Mouse (Mus musculus) limb, embryonic 10.5 days (tissue): ENCODE data around the gene Tll2. TPM values are rescaled to one million over a fixed set of nuclear protein-coding genes. Genes with fewer than 3 reads are reported as not detected.
A peak's percentile ranks its signal among the peaks of the same experiment; 100 is the strongest.

Experiments
- DNase-seq: peaks from one replicate; pipeline ENCODE4 v3.0.0-alpha.2; 2017; ENCODE audit warnings: low spot score
- H3K27ac ChIP-seq: fragments of 300-500 bp; sonication (generic); 2 replicates; pipeline ENCODE4 v1.5.1; 2016; ENCODE audit warnings: mild to moderate bottlenecking
- H3K27me3 ChIP-seq: fragments of 300-500 bp; sonication (generic); 2 replicates; pipeline ENCODE4 v1.6.1; 2016; ENCODE audit warnings: low read depth, mild to moderate bottlenecking; ENCODE audit not compliant: poor library complexity, severe bottlenecking
- H3K36me3 ChIP-seq: fragments of 300-500 bp; sonication (generic); 2 replicates; pipeline ENCODE4 v1.6.1; 2016; ENCODE audit warnings: mild to moderate bottlenecking, moderate library complexity
- H3K4me1 ChIP-seq: fragments of 300-500 bp; sonication (generic); 2 replicates; pipeline ENCODE4 v1.6.1; 2016
- H3K4me3 ChIP-seq: fragments of 300-500 bp; sonication (generic); 2 replicates; pipeline ENCODE4 v1.5.1; 2016; ENCODE audit warnings: mild to moderate bottlenecking, moderate library complexity
- H3K9me3 ChIP-seq: fragments of 300-500 bp; sonication (generic); replicated peaks from 2 replicates; pipeline ENCODE4 v1.6.1; 2016; ENCODE audit warnings: mild to moderate bottlenecking
- WGBS: fragments of 180-500 bp; shearing (Covaris S2); methylation state at CpG from one replicate; pipeline ENCODE4 v1.1.7; 2016; 5-methylcytosine and 5-hydroxymethylcytosine counted together
- polyA plus RNA-seq: library from polyadenylated mRNA; unstranded; fragments of >200 nt; fragmentation: Nextera tagmentation; extraction: Ambion mirVana; gene quantifications from 2 replicates; pipeline ENCODE4 v1.2.1, GENCODE M21; 2016

The Tll2 gene
- polyA plus RNA-seq, 1 experiment from 2014 or later: not detected

GRCm38 (mm10) chr19:41104922-41105321 lies 101.7 kb downstream of the Tll2 start:
- H3K36me3 ChIP-seq: no peaks in the 10 kb centered on the region
- H3K4me1 ChIP-seq: no peaks in the 10 kb centered on the region; the same call in 1 of the 2 replicates
- 0 out of 2 replicates have a peak, but pooled peaks cover 1% of the 10 kb centered on the region for H3K27me3 ChIP-seq
- H3K27ac ChIP-seq: no peak overlapping the region
- DNase-seq: no peak
- WGBS: 60% methylated on average over 8 of the region's 8 CpGs
- H3K4me3 ChIP-seq: no peak overlapping the region
- H3K9me3 ChIP-seq: no peaks in the 10 kb centered on the region

- Histone ChIP-seq H3K4me1 (no peaks in the 10 kb centered on the region), H3K4me3 (no peak overlapping the region), H3K27me3 (no peaks in the 10 kb centered on the region), H3K27ac (no peak overlapping the region), H3K36me3 (no peaks in the 10 kb centered on the region), H3K9me3 (no peaks in the 10 kb centered on the region)
- no peak for DNase-seq
- WGBS: 87% methylated on average over 8 of the region's 8 CpGs
Observed at GRCm38 (mm10) chr19:41101390-41101789, 105.2 kb downstream of the Tll2 start.

- 95% methylated on average over 7 of the region's 7 CpGs for WGBS
- Histone ChIP-seq H3K36me3 (no peaks in the 10 kb centered on the region), H3K4me3 (no peak overlapping the region), H3K9me3 (no peaks in the 10 kb centered on the region), H3K4me1 (no peaks in the 10 kb centered on the region), H3K27ac (no peak overlapping the region), H3K27me3 (no peaks in the 10 kb centered on the region)
- DNase-seq: no peak
Observed at GRCm38 (mm10) chr19:41100863-41101262, 105.8 kb downstream of the Tll2 start.

DNA sequence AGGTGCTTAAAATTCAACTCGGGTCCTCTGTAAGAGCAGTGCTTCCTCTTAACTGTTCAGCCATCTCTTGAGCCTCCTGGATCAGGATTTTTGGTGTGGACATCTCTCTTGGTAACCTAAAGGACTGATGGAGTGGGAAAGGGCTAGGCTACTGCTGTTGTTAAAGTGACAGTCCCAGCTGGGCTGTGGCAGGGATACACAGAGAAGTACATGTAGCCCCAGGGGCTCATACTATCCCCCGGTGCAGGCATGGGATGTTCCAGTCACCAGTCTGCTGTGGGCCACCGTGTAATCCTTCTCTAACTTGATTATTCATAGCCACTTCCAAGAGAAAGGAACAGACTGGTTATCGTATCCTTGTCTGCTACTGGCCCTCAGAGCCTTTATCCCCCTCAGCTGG lies 109.6 kb downstream of the Tll2 start:
- Histone ChIP-seq H3K9me3 (no peaks in the 10 kb centered on the region), H3K4me3 (no peak overlapping the region), H3K4me1 (0 out of 2 replicates have a peak, but pooled peaks cover 7% of the 10 kb centered on the region), H3K27ac (no peak overlapping the region), H3K36me3 (no peaks in the 10 kb centered on the region), H3K27me3 (no peaks in the 10 kb centered on the region)
- WGBS: 81% methylated on average over 4 of the region's 4 CpGs
- DNase-seq: no peak

GRCm38 (mm10) chr19:41091901-41092300 lies 114.7 kb downstream of the Tll2 start:
- peaks cover 21% of the 10 kb centered on the region for H3K27me3 ChIP-seq

DNA sequence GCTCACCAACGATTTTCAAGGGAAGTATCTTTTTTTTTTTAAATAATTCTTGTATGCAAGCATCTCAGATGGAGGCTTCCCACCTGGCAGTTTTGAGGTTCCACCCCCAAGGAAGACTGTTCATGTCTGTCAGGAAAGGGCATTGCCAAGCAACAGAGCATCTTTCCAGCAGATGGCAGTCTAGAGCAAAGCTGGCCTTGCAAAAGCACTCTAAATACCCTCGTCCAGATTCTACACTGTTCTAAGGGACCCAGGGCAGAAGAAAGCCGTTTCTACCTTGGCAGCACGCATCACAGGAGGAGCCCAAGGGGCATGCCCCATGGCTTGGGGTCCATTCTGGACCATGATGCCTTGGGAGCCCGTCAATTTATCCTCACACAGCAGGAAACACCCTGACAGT lies 116.8 kb downstream of the Tll2 start:
- DNase-seq: peak; percentile 71
- no peaks in the 10 kb centered on the region for H3K9me3 ChIP-seq
- WGBS: 21% methylated on average over 5 of the region's 5 CpGs
- peaks cover 21% of the 10 kb centered on the region for H3K27me3 ChIP-seq
- H3K4me3 ChIP-seq: no peak overlapping the region
- no peak overlapping the region for H3K27ac ChIP-seq
- no peaks in the 10 kb centered on the region for H3K36me3 ChIP-seq
- peaks cover 18% of the 10 kb centered on the region for H3K4me1 ChIP-seq

More at GRCm38 (mm10) chr19:41091901-41092300, 114.7 kb downstream of the Tll2 start:
- H3K4me3 ChIP-seq: no peak overlapping the region
- no peak for DNase-seq
- H3K4me1 ChIP-seq: peaks cover 18% of the 10 kb centered on the region
- no peaks in the 10 kb centered on the region for H3K36me3 ChIP-seq
- no peaks in the 10 kb centered on the region for H3K9me3 ChIP-seq
- WGBS: 82% methylated on average over 2 of the region's 2 CpGs
- H3K27ac ChIP-seq: no peak overlapping the region

DNA sequence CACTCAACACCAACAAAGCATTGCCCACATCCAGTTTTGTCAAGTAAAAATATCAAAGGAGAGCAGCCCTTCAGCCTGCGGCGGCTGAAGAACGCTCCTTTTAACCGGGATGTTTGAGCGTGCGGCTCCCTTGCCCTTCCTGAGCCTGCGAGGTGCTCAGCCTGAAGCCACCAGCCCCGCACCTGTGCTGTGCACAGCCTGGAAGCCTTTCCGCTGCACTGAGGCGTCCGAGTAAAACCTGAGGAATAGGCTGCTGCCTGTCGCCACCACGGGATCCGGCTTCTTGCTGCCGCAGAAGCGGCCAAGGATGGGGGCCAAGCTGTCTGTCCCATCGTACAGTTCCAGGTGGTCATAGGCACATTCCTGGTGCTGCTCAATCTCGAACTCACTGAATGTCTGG lies 118.1 kb downstream of the Tll2 start:
- peaks cover 21% of the 10 kb centered on the region for H3K27me3 ChIP-seq
- H3K27ac ChIP-seq: no peak overlapping the region
- H3K4me3 ChIP-seq: peak overlapping the region; percentile 14

DNA sequence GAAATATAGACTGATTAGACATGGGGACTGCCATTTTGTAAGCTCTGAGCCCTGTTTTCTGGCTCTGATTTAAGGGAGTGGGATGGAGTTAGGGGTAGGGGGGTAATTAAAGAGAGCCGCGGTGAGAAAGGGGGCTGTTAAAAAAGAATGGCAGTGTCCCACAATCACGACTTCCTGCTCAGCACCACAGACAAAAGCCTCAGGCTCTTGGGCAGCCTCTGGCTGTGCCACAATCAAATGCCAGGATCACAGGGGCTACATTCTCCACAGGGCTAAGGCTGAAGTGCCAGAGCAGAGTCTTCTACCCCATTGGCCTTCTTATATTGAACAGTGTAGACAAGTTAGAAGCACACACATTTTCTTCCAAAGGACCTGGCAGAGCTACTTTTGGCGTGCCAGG lies 118.7 kb downstream of the Tll2 start:
- H3K4me1 ChIP-seq: peaks cover 12% of the 10 kb centered on the region
- no peaks in the 10 kb centered on the region for H3K36me3 ChIP-seq
- no peak for DNase-seq
- H3K27me3 ChIP-seq: peaks cover 21% of the 10 kb centered on the region
- no peak overlapping the region for H3K27ac ChIP-seq
- no peaks in the 10 kb centered on the region for H3K9me3 ChIP-seq
- WGBS: 54% methylated on average over 4 of the region's 4 CpGs
- no peak overlapping the region for H3K4me3 ChIP-seq

More for the DNA sequence above, 118.1 kb downstream of the Tll2 start:
- Histone ChIP-seq H3K36me3 (no peaks in the 10 kb centered on the region), H3K9me3 (no peaks in the 10 kb centered on the region), H3K4me1 (peaks cover 17% of the 10 kb centered on the region)
- 49% methylated on average over 18 of the region's 18 CpGs for WGBS
- no peak for DNase-seq

GRCm38 (mm10) chr19:41086700-41087099 lies 119.9 kb downstream of the Tll2 start:
- H3K27me3 ChIP-seq: peaks cover 21% of the 10 kb centered on the region
- H3K4me3 ChIP-seq: no peak overlapping the region
- peaks cover 12% of the 10 kb centered on the region for H3K4me1 ChIP-seq
- no peak overlapping the region for H3K27ac ChIP-seq
- H3K9me3 ChIP-seq: no peaks in the 10 kb centered on the region
- no peaks in the 10 kb centered on the region for H3K36me3 ChIP-seq
- peak; percentile 72 for DNase-seq
- 7% methylated on average over 2 of the region's 2 CpGs for WGBS

GRCm38 (mm10) chr19:41086289-41086688 lies 120.3 kb downstream of the Tll2 start:
- Histone ChIP-seq H3K36me3 (no peaks in the 10 kb centered on the region), H3K4me3 (no peak overlapping the region), H3K4me1 (peaks cover 12% of the 10 kb centered on the region), H3K9me3 (no peaks in the 10 kb centered on the region), H3K27me3 (peaks cover 21% of the 10 kb centered on the region), H3K27ac (no peak overlapping the region)
- 88% methylated on average over 6 of the region's 6 CpGs for WGBS
- no peak for DNase-seq

DNA sequence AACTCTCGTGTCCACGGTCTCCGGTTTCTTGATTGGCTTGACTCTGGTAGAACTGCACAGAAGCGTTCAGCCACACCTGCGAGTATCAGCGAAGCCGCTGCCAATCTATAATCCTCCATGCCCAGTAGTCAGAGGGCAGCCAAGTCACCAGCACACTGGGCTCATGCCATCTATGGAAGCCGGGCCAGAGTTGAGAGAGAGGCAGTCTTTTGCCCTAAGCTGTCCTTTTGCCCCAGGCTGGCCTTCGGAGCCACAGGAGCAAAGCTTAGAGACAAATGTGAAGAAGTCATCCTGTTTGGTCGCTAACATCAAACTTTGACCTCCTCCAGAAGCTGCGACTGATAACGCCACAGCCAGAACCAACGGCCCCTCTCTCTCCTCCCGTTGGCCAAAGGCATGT lies 123.0 kb downstream of the Tll2 start:
- 91% methylated on average over 14 of the region's 14 CpGs for WGBS
- H3K9me3 ChIP-seq: no peaks in the 10 kb centered on the region
- H3K27ac ChIP-seq: no peak overlapping the region
- H3K36me3 ChIP-seq: no peaks in the 10 kb centered on the region
- peaks cover 10% of the 10 kb centered on the region for H3K4me1 ChIP-seq
- no peak for DNase-seq
- H3K4me3 ChIP-seq: no peak overlapping the region
- H3K27me3 ChIP-seq: peaks cover 16% of the 10 kb centered on the region

GRCm38 (mm10) chr19:41081589-41081988 lies 125.0 kb downstream of the Tll2 start:
- 93% methylated on average over 3 of the region's 3 CpGs for WGBS
- no peak for DNase-seq

DNA sequence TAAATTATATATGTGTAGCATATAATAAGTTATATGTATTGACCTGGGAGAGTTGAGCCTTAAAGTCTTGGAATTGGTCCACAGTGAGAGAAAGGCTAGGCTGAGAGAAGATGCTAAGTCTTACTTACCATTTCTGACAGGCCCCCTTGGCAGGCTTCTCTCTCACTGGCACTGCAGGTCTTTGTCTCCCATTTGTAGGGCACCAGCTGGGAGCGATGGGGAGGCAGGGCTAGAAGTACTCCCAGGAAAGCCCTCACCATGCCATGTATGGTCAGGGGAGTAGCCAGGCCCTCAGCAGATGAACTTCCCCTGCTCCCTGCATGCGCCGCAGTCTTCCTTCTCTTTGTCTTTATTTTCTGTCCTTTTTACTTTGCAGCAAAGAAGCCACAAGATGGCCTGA lies 129.7 kb downstream of the Tll2 start, which contains the start of gene Opalin:
Opalin (minus strand) TSS at position 208 of the 400 bp plus-strand sequence.
- Histone ChIP-seq H3K4me3 (no peak within 1 kb of the TSS), H3K27ac (no peak within 1 kb of the TSS), H3K4me1 (no peaks in the 10 kb centered on the region), H3K9me3 (no peaks in the 10 kb centered on the region), H3K27me3 (peaks cover 4% of the 10 kb centered on the region; the same call in 1 of the 2 replicates), H3K36me3 (no peaks in the 10 kb centered on the region)
- WGBS: 78% methylated on average over 3 of the region's 3 CpGs
- DNase-seq: no peak

More at GRCm38 (mm10) chr19:41081589-41081988, 125.0 kb downstream of the Tll2 start:
- no peaks in the 10 kb centered on the region for H3K36me3 ChIP-seq
- H3K4me1 ChIP-seq: no peaks in the 10 kb centered on the region
- H3K27ac ChIP-seq: no peak overlapping the region
- H3K4me3 ChIP-seq: no peak overlapping the region
- no peaks in the 10 kb centered on the region for H3K9me3 ChIP-seq
- no peaks in the 10 kb centered on the region for H3K27me3 ChIP-seq
